Mouse (Mus musculus) embryonic facial prominence, embryonic 10.5 days (tissue): Measurements from ENCODE around the gene Rbm25. TPM values are rescaled to one million over a fixed set of nuclear protein-coding genes. Genes with fewer than 3 reads are reported as not detected.
"Not testable (repeated sequence)": the region's sequence is repeated elsewhere in the genome, so short reads cannot be mapped to it uniquely, and the experiment has no call there.

Experiments used
- DNase-seq: peaks from one replicate; pipeline ENCODE4 v3.0.0-alpha.2; 2017; ENCODE audit warnings: low spot score
- H3K27ac ChIP-seq: fragments of 300-500 bp; sonication (generic); replicated peaks from 2 replicates; pipeline ENCODE4 v1.5.1; 2016; ENCODE audit warnings: mild to moderate bottlenecking
- H3K27me3 ChIP-seq: fragments of 300-500 bp; sonication (generic); replicated peaks from 2 replicates; pipeline ENCODE4 v1.6.1; 2016; ENCODE audit warnings: low read depth, mild to moderate bottlenecking; ENCODE audit not compliant: poor library complexity, severe bottlenecking
- H3K36me3 ChIP-seq: fragments of 300-500 bp; sonication (generic); replicated peaks from 2 replicates; pipeline ENCODE4 v1.6.1; 2016; ENCODE audit warnings: mild to moderate bottlenecking, moderate library complexity
- H3K4me1 ChIP-seq: fragments of 300-500 bp; sonication (generic); 2 replicates; pipeline ENCODE4 v1.6.1; 2016
- H3K4me3 ChIP-seq: fragments of 300-500 bp; sonication (generic); 2 replicates; pipeline ENCODE4 v1.5.1; 2016; ENCODE audit warnings: mild to moderate bottlenecking, moderate library complexity
- H3K9me3 ChIP-seq: fragments of 300-500 bp; sonication (generic); 2 replicates; pipeline ENCODE4 v1.6.1; 2016; ENCODE audit warnings: mild to moderate bottlenecking
- WGBS: fragments of 180-500 bp; shearing (Covaris S2); methylation state at CpG from one replicate; pipeline ENCODE4 v1.1.7; 2016; 5-methylcytosine and 5-hydroxymethylcytosine counted together
- polyA plus RNA-seq: library from polyadenylated mRNA; unstranded; fragments of >200 nt; fragmentation: Nextera tagmentation; extraction: Ambion mirVana; gene quantifications from 2 replicates; pipeline ENCODE4 v1.2.1, GENCODE M21; 2016

Rbm25 gene
- polyA plus RNA-seq, result 315 and 324 TPM in 2 replicates

DNA sequence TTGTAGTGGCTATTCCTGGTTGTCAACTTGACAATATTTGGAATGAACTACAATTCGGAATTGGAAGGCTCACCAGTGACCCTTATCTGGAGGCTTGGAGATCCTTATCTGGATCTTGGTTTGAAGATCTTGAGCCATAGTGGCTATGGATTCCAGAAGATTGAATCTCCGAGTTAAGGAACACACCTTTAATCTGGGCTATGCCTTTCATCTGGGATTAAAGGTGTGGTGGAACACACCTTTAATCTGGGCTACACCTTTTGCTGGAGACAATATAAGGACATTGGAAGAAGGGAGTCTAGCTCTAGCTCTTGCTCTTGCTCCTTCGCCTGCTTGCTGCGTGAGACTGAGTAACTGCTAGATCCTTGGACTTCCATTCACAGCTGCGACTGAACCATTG lies at the start of gene Rbm25:
Rbm25 (plus strand) TSS at position 301 of the 400 bp plus-strand sequence.
- no CpG with 5 or more reads among the region's 5 CpGs for WGBS
- Histone ChIP-seq H3K4me1 (peaks cover 11% of the 10 kb centered on the region; the same call in 1 of the 2 replicates), H3K36me3 (peaks cover 19% of the 10 kb centered on the region), H3K27ac (peak within 1 kb of the TSS; percentile 96), H3K4me3 (peak within 1 kb of the TSS; percentile 86)
- not testable (repeated sequence) for H3K27me3 ChIP-seq, DNase-seq, H3K9me3 ChIP-seq

DNA sequence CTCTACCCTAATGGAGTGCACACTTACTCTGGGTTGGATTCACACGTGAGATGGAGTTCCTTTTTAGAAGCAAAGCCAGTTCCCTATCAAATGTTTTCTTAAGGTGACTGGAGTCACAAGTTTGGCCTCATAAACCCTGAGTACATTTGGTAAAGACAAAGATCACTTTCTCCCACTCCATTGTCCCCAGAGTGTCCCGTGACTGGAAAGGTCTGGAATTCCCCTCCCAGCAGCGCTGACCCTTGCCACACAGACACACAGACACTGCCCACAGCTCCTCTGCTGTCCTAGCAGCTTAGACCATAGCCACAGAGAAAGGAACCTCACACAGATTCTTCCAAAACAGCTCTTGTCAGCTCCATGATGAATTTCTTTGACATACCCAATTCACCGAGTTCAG lies 48.9 kb upstream of the Rbm25 start:
- Histone ChIP-seq H3K36me3 (peaks cover 69% of the 10 kb centered on the region), H3K27ac (no peak overlapping the region), H3K4me1 (0 out of 2 replicates have a peak, but pooled peaks cover 3% of the 10 kb centered on the region), H3K27me3 (no peaks in the 10 kb centered on the region), H3K9me3 (no peaks in the 10 kb centered on the region), H3K4me3 (no peak overlapping the region)
- DNase-seq, result no peak
- 66% methylated on average over 4 of the region's 4 CpGs for WGBS

DNA sequence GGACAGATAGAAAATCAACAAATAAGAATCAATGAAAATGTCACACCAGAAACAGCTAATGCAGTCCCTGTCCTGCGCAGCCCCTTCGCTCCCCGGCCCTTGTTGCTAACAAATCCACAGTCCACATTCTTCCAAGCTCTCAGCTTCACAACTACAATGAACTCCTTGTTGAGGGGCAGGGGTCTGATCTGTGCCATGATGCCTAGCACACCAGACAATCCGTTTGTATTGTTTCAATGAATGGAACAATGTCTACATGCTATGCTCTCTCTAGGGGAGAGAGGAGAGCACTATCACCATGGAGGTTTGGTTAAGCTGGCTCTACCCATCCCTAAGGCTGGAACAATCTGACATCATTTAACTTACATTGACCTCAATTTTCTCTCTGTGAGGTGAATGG lies 48.3 kb upstream of the Rbm25 start:
- Histone ChIP-seq H3K36me3 (peaks cover 69% of the 10 kb centered on the region), H3K4me3 (no peak overlapping the region), H3K27ac (no peak overlapping the region), H3K9me3 (no peaks in the 10 kb centered on the region), H3K27me3 (no peaks in the 10 kb centered on the region), H3K4me1 (0 out of 2 replicates have a peak, but pooled peaks cover 3% of the 10 kb centered on the region)
- DNase-seq, result no peak
- WGBS, result 69% methylated on average over 4 of the region's 4 CpGs

DNA sequence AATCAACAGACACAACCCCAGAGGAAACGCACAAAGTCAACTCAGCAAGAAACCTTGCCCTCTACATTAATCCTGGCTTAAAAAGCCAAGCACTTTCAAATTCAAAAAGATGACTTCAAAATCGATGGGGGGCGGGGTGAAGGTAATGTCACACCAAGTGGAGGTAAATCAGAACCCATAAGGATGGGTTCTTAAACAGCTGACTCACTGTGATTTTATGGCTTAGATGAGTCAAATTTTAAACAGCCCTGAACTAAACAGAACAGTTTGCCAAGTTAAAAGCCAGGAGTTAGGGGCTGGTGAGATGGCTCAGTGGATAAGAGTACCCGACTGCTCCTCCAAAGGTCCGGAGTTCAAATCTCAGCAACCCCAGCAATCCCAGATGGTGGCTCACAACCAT lies 44.4 kb upstream of the Rbm25 start:
- Histone ChIP-seq H3K4me3 (no peak overlapping the region), H3K27ac (no peak overlapping the region), H3K4me1 (no peaks in the 10 kb centered on the region), H3K36me3 (peaks cover 92% of the 10 kb centered on the region), H3K27me3 (no peaks in the 10 kb centered on the region), H3K9me3 (no peaks in the 10 kb centered on the region)
- 94% methylated on average over 5 of the region's 5 CpGs for WGBS
- no peak for DNase-seq

DNA sequence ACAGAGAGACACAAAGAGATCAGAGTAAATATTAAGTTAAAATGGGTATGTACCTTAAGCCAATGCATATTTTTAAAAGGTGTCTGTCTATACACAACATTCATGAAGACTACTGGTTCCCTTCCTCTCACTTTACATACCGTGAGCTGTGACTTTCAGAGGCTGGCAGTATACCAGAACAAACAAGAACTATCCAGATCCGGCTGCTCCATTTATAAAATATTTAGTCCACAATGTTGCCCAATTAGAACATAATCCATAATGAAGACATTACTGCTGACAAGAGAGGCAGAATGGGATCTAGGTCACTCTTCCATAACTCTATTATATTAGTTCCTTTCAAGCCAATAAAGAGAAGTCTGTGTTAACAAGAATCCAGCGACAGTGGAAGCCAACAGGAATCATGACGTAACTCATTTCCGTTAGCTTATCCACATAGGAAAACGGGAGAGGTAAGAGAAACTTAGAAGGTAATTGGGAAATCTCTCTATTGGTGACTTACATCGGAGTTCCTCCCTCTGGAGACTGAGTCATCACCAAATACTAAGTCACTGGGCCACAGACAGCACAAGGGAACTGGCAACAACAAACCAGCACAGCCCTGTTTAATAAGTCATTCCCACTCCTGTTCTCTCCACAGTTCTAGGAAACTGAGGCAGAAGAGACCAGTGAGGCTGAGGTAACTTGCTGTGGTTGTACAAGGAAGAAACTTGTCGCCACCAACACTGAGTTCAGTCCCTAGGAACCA lies 39.1 kb upstream of the Rbm25 start:
- DNase-seq, result no peak
- peaks cover 81% of the 10 kb centered on the region for H3K36me3 ChIP-seq
- H3K27ac ChIP-seq, result no peak overlapping the region
- no peak overlapping the region for H3K4me3 ChIP-seq
- WGBS, result 93% methylated on average over 8 of the region's 8 CpGs
- peaks cover 15% of the 10 kb centered on the region for H3K4me1 ChIP-seq
- no peaks in the 10 kb centered on the region for H3K9me3 ChIP-seq
- H3K27me3 ChIP-seq, result no peaks in the 10 kb centered on the region

DNA sequence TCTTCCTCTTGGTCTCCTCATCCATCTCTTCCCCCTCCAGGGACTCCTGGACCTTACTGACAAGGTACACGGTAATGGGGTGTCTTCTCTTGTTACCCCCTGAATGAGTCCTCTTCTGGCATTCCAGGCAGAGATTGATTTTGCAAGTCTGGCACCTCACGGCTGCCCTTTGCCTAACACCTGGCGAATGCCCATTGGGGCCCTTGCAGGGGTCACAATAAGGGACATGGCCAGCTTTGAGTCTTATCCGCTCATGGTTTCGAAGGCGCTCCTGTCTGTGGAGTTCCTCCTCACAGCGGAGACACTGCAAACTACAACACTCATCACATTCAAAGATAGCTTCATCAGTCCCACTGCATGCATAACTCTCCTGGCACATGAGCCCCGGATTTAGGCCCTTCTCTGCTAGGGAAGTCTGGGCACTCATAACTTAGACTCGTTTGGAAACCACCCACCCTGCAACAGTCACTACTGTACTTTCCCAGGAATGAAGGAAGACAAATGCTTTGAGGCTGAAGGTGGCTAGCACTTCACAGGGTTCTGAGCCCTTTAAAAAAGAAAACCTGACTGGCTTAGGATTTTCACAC lies 36.5 kb upstream of the Rbm25 start:
- H3K36me3 ChIP-seq, result peaks cover 55% of the 10 kb centered on the region
- H3K9me3 ChIP-seq, result no peaks in the 10 kb centered on the region
- whole genome bisulfite sequencing, result 92% methylated on average over 9 of the region's 9 CpGs
- H3K4me1 ChIP-seq, result peaks cover 20% of the 10 kb centered on the region
- H3K27ac ChIP-seq, result no peak overlapping the region
- no peaks in the 10 kb centered on the region for H3K27me3 ChIP-seq
- H3K4me3 ChIP-seq, result no peak overlapping the region
- DNase-seq, result no peak

DNA sequence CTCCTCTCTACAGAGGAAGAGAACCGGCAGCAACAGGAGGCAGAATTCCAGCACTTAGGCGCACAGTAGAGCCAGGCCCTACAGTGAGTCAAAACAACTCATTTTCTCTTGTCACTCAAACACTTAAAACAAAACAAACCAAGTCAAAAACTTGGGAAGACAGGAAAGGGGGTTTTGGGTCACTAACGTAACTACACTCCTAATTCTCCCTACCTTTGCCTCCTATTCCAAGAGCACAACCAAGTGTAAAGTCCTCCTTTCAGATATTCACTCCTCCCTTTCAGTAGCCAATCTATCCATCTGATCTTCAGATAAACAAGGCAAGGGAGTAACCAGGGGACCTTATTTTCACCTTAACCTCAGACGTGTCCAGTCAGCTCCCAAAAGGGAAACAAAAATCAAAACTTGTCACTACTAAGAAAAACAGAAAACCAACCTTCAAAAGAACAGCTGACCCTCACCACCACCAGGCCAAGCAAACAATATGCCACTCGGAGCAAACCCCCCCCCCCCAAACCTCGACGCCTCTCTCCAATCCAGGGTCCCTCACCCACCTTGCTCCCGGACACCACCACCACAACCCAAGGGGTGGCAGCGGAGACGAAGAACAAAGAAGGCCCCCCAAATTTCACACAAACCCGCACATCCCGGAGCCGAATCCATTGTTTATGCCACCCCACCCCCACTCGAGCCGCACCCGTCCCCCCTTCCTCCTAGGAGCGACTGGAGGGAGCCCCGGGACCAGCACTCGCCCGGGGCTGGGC lies 34.7 kb upstream of the Rbm25 start:
- no peak for DNase-seq
- Histone ChIP-seq H3K27ac (peak overlapping the region; percentile 97), H3K27me3 (no peaks in the 10 kb centered on the region), H3K4me1 (peaks cover 20% of the 10 kb centered on the region), H3K9me3 (no peaks in the 10 kb centered on the region), H3K4me3 (peak overlapping the region; percentile 96), H3K36me3 (peaks cover 37% of the 10 kb centered on the region)
- WGBS, result 5% methylated on average over 20 of the region's 20 CpGs

DNA sequence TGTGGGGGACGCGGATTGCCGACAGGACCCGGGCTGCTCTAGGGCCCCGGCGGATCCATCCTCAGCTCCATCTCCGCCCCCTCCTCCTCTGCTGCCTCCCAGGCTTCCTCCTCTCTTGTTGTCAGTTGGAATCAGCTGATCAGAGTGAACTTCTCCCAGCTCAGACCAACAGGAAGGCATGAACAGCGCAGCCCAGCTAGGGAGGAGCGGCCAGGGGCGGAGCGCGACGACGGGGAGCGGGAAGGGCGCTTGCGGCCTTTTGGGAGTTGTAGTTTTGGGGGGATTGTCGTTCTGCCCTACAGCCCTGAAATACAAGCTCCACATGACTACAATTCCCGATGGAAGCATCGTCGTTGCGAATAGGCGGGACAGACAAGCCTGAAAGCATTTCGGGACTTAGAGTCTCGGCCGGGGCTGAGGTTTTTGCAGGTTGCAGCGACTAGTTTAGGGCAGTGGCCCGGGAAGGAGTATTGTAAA lies 34.0 kb upstream of the Rbm25 start, which contains the start of gene Zfyve1:
Zfyve1 (minus strand) TSS at position 198 of the 477 bp plus-strand sequence.
- Histone ChIP-seq H3K27me3 (no peaks in the 10 kb centered on the region), H3K4me3 (peak within 1 kb of the TSS; percentile 96), H3K4me1 (peaks cover 20% of the 10 kb centered on the region), H3K27ac (peak within 1 kb of the TSS; percentile 97), H3K36me3 (peaks cover 30% of the 10 kb centered on the region), H3K9me3 (no peaks in the 10 kb centered on the region)
- peak; percentile 96 for DNase-seq
- under 1% methylated on average over 28 of the region's 28 CpGs for WGBS

DNA sequence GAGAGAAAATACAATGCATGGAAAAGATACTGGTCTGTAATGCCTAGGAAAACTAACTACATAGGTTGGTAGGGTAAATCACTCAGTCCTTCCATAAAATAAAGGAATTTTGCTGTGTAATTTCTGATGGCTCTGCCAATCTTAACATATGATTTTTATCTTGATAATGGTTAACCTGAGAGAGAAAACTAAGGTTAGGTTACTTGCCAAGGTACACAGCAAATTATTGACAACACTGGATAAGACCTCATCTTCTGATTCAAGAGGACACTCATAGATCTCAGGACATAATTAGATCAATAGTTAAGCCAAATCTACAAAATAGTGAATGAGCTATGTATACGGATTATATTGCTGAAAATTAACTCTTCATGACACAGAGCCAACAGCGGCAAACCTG lies 33.2 kb upstream of the Rbm25 start:
- Histone ChIP-seq H3K4me3 (no peak overlapping the region), H3K27me3 (no peaks in the 10 kb centered on the region), H3K27ac (no peak overlapping the region), H3K4me1 (peaks cover 20% of the 10 kb centered on the region), H3K36me3 (peaks cover 22% of the 10 kb centered on the region), H3K9me3 (no peaks in the 10 kb centered on the region)
- DNase-seq, result no peak
- WGBS, result 88% methylated on average over 2 of the region's 2 CpGs

DNA sequence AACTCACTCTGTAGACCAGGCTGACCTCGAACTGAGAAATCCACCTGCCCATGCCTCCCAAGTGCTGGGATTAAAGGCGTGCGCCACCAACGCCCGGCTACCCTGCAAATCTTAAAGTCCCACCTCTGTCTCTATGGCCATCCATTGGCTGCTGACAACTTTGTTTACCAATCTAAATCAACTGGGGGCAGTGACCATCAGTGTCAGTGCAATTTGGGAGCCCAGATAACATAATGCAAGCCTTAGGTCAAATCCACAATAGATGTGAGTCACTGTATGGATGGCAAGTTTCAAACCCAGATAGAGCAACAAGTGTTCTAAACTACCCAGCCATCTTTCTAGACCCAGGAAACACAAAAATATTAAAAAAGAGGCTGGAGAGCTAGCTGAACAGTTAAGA lies 28.8 kb upstream of the Rbm25 start:
- Histone ChIP-seq H3K4me1 (peaks cover 5% of the 10 kb centered on the region; the same call in 1 of the 2 replicates), H3K27me3 (no peaks in the 10 kb centered on the region), H3K9me3 (no peaks in the 10 kb centered on the region), H3K4me3 (no peak overlapping the region), H3K27ac (no peak overlapping the region), H3K36me3 (no peaks in the 10 kb centered on the region)
- no peak for DNase-seq
- WGBS, result 89% methylated on average over 5 of the region's 5 CpGs

DNA sequence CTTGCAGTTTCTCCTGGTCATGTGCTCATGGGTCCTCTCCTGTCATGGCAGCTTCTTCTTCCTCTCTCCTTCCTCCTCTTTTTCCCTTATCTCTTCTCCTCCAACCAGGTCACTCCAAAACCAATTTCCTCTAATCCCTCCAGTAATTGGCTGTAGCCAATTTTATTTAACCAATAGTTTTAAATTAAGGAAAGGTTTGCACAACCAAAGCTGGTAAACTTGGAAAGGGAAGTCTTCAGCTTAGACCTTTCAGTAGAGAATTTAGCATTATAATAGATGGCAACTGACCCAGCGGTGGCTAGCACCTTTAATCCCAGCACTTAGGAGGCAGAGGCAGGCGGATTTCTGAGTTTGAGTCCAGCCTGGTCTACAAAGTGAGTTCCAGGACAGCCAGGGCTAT lies 24.6 kb upstream of the Rbm25 start:
- not testable (repeated sequence) for H3K36me3 ChIP-seq, DNase-seq
- 81% methylated on average over 2 of the region's 2 CpGs for WGBS

DNA sequence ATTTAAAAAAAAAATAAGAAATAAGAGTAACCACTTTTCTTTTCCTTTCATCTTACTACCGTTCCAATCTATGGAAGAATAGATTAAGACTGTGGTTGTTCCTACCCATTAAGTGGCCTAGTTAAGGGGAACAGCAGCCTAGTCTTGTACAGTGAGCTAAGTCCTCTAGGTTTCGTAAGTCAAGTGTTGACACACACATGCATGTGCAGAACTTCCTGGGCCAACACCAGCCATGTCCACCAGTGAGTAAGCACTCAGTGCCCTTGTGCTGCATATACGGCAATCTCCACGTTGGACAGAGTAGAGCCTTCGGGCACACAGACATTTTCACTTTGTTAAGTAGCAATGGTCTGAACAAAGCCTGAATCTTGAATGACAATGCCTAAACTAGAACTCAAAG lies 13.8 kb upstream of the Rbm25 start:
- no peaks in the 10 kb centered on the region for H3K9me3 ChIP-seq
- H3K27ac ChIP-seq, result no peak overlapping the region
- no peak overlapping the region for H3K4me3 ChIP-seq
- no peaks in the 10 kb centered on the region for H3K4me1 ChIP-seq
- WGBS, result 93% methylated on average over 5 of the region's 5 CpGs
- no peak for DNase-seq
- H3K36me3 ChIP-seq, result no peaks in the 10 kb centered on the region
- H3K27me3 ChIP-seq, result no peaks in the 10 kb centered on the region

More for the DNA sequence above, 24.6 kb upstream of the Rbm25 start:
- not testable (repeated sequence) for H3K27ac ChIP-seq, H3K4me3 ChIP-seq, H3K27me3 ChIP-seq, H3K9me3 ChIP-seq, H3K4me1 ChIP-seq
